Mouse (Mus musculus) G1E (cell line): Measurements from ENCODE around the gene Qrich2.

ENCODE experiments used
- CTCF ChIP-seq: IDR thresholded peaks from 2 replicates; pipeline ENCODE4 v1.5.1; 2012; ENCODE audit warnings: low read depth, low read length, inconsistent platforms, mixed read lengths
- GATA1 ChIP-seq: IDR thresholded peaks from 2 replicates; pipeline ENCODE4 v1.6.1; 2012; ENCODE audit warnings: borderline replicate concordance, low read length, inconsistent platforms, mixed read lengths

DNA sequence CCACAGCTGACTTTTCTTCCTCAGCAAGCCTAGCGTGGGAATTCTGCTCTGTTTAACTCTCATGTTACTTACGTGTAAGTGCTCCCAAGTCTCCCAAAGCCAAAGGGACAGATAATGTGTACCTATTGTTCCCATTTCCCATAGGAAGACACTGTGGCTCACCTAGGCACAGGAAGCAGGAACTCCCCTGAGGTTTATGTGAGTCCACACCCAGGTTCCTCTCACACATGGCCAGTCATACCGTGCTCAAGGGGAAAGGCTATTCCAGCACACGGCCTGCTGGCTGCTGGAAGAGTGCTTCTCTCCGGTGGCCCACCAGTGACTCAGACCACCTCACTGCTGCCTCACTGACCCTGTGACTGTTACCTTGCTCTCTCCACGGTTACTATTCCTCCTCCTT, 44.9 kb downstream of the Qrich2 start:
- TF ChIP-seq CTCF (no peak), GATA1 (no peak)
